Mouse (Mus musculus) right cerebral cortex, postnatal 14 days (tissue): ENCODE data around the gene Rnf215.
"Not testable (repeated sequence)": the region's sequence is repeated elsewhere in the genome, so short reads cannot be mapped to it uniquely, and the experiment has no call there.

Experiments
- DNase-seq: peaks from one replicate; pipeline ENCODE4 v3.0.0; 2022

Gene Rnf215

GRCm38 (mm10) chr11:4113970-4114369, 21.0 kb upstream of the Rnf215 start:
- DNase-seq, result no peak

- DNase-seq, result not testable (repeated sequence)
Observed at GRCm38 (mm10) chr11:4114541-4114940, 20.5 kb upstream of the Rnf215 start.

- no peak for DNase-seq
Observed at GRCm38 (mm10) chr11:4115407-4115806, 19.6 kb upstream of the Rnf215 start.

GRCm38 (mm10) chr11:4116458-4117141, 18.4 kb upstream of the Rnf215 start:
- DNase-seq, result peak; percentile 59

GRCm38 (mm10) chr11:4117372-4118071, 17.5 kb upstream of the Rnf215 start:
- no peak for DNase-seq

- DNase-seq, result peak; percentile 78
Observed at GRCm38 (mm10) chr11:4118081-4118921, 16.7 kb upstream of the Rnf215 start.

- no peak for DNase-seq
Observed at GRCm38 (mm10) chr11:4119635-4120034, 15.4 kb upstream of the Rnf215 start.

- DNase-seq, result no peak
Observed at GRCm38 (mm10) chr11:4121691-4122090, 13.3 kb upstream of the Rnf215 start.

- DNase-seq, result no peak
Observed at GRCm38 (mm10) chr11:4122226-4122625, 12.8 kb upstream of the Rnf215 start.

- no peak for DNase-seq
Observed at GRCm38 (mm10) chr11:4122742-4123579, 12.0 kb upstream of the Rnf215 start, which contains the start of gene Sec14l2. Gene Sec14l2 (minus strand): TSS chr11:4123415.

GRCm38 (mm10) chr11:4123922-4124321, 11.1 kb upstream of the Rnf215 start:
- DNase-seq, result peak; percentile 37

- no peak for DNase-seq
Observed at GRCm38 (mm10) chr11:4127059-4127458, 7.9 kb upstream of the Rnf215 start.

GRCm38 (mm10) chr11:4128461-4128860, 6.5 kb upstream of the Rnf215 start:
- DNase-seq, result not testable (repeated sequence)

- no peak for DNase-seq
Observed at GRCm38 (mm10) chr11:4133450-4133849, 1.6 kb upstream of the Rnf215 start.

GRCm38 (mm10) chr11:4134400-4134799, 602 bp upstream of the Rnf215 start:
- DNase-seq, result no peak

GRCm38 (mm10) chr11:4138964-4139363, 4.0 kb downstream of the Rnf215 start:
- DNase-seq, result no peak

- DNase-seq, result no peak
Observed at GRCm38 (mm10) chr11:4141505-4141904, 6.5 kb downstream of the Rnf215 start.

- no peak for DNase-seq
Observed at GRCm38 (mm10) chr11:4142352-4142751, 7.3 kb downstream of the Rnf215 start.

GRCm38 (mm10) chr11:4143281-4144062, 8.5 kb downstream of the Rnf215 start:
- DNase-seq, result peak; percentile 33

- DNase-seq, result no peak
Observed at GRCm38 (mm10) chr11:4146381-4146780, 11.4 kb downstream of the Rnf215 start.

GRCm38 (mm10) chr11:4147098-4147497, 12.1 kb downstream of the Rnf215 start:
- no peak for DNase-seq

- no peak for DNase-seq
Observed at GRCm38 (mm10) chr11:4148120-4148519, 13.1 kb downstream of the Rnf215 start.
